Mouse (Mus musculus): ENCODE measurements around the gene Olfr728.

Olfr728 gene

GRCm38 (mm10) chr14:50142580-50142979 lies at the start of gene Olfr728:
TSS of gene Olfr728 (minus strand) at chr14:50142680.
- no peak for DNase-seq

GRCm38 (mm10) chr14:50188098-50188497 lies 45.6 kb upstream of the Olfr728 start, which contains the start of gene Olfr730:
TSS of gene Olfr730 (minus strand) at chr14:50188198.
- DNase-seq: no peak

GRCm38 (mm10) chr14:50152810-50153209 lies 10.3 kb upstream of the Olfr728 start, which contains the start of gene Olfr729:
TSS of gene Olfr729 (minus strand) at chr14:50152910.
- no peak for DNase-seq

GRCm38 (mm10) chr14:50122886-50123285 lies 19.6 kb downstream of the Olfr728 start, which contains the start of gene Olfr727:
TSS of gene Olfr727 (plus strand) at chr14:50123186.
- no peak for DNase-seq

- DNase-seq: no peak
Observed at GRCm38 (mm10) chr14:50090853-50091252, 51.6 kb downstream of the Olfr728 start, which contains the start of gene Olfr726. TSS of gene Olfr726 (minus strand) at chr14:50090953.

All from right cerebral cortex, postnatal 4 days (tissue).